Mouse (Mus musculus): ENCODE data around the gene Aldh3b1. TPM values are rescaled to one million over a fixed set of nuclear protein-coding genes. Genes with fewer than 3 reads are reported as not detected.
A peak's percentile ranks its signal among the peaks of the same experiment; 100 is the strongest.
"Not testable (repeated sequence)": the region's sequence is repeated elsewhere in the genome, so short reads cannot be mapped to it uniquely, and the experiment has no call there.

Gene Aldh3b1
- polyA plus RNA-seq, 1 experiment from 2014 or later = 2.1 TPM

DNA sequence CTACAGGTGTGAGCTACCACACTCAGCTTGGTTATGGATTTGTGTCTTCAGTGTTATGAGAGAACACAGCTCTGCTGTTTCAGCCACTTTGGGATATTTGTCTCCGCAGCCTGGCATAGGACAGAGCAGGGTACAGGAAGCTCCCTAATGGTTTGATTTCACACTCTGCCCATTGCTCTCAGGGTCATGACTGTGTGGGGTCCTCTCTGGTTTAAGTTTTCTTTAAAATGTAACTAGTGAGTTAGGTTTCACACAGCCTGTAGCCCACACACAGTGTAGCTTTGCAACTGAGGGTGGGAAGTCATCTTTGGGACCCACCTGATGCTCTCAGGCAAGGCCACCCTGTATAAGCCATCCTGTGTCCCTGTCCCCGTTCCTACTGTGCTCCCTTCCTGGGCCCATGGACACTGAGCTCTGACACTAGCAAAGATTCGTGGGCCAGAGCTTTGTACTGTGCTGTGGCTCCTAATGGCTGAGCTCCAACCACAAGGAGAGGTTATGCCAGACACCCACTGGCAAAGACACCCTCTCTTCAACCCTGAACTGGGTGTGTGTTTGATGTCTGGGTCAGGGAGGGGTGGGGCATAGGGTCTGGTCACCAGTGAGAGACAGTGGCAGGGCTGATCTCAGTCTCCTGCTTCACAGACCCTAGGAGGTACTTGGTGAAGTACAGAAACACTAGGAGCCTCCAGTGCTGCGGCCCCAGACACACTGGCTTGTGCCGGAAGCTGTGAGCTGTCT lies 27.9 kb upstream of the Aldh3b1 start:
- not testable (repeated sequence) for H3K27ac ChIP-seq, H3K36me3 ChIP-seq
- WGBS = 65% methylated on average over 5 of the region's 5 CpGs

DNA sequence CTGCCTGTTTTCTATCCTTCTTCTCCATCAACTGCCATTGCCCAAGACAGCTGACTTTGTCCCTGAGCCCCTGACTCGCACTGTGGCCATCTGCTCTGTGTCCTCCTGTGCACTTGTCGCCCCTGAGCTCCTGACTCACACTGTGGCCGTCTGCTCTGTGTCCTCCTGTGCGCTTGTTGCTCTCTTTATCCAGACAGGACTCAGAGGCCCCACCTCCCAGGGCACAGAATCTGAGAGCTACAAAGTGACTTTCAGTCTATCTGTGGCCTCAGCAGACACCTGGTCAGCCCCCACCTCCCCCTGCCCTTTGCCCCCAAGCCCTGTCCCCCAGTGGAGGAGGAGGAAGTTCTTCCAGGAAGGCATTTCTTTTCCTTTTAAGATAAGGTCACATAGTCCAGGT lies 26.2 kb upstream of the Aldh3b1 start:
- Histone ChIP-seq H3K4me3 (no peak overlapping the region), H3K9me3 (no peaks in the 10 kb centered on the region), H3K36me3 (no peaks in the 10 kb centered on the region), H3K27me3 (ENCODE audit: insufficient read depth, poor library complexity, severe bottlenecking) (0 out of 2 replicates have a peak, but pooled peaks cover 7% of the 10 kb centered on the region), H3K4me1 (peaks cover 14% of the 10 kb centered on the region), H3K27ac (0 out of 2 replicates have a peak overlapping the region, but pooled peaks have one; percentile 36)
- DNase-seq (ENCODE audit: low spot score) = no peak
- whole genome bisulfite sequencing = 26% methylated on average over 4 of the region's 4 CpGs

More for the DNA sequence above, 27.9 kb upstream of the Aldh3b1 start:
- DNase-seq (ENCODE audit: low spot score); H3K4me3 ChIP-seq; H3K9me3 ChIP-seq; H3K27me3 ChIP-seq (ENCODE audit: insufficient read depth, poor library complexity, severe bottlenecking): not testable (repeated sequence)
- H3K4me1 ChIP-seq = peaks cover 14% of the 10 kb centered on the region

DNA sequence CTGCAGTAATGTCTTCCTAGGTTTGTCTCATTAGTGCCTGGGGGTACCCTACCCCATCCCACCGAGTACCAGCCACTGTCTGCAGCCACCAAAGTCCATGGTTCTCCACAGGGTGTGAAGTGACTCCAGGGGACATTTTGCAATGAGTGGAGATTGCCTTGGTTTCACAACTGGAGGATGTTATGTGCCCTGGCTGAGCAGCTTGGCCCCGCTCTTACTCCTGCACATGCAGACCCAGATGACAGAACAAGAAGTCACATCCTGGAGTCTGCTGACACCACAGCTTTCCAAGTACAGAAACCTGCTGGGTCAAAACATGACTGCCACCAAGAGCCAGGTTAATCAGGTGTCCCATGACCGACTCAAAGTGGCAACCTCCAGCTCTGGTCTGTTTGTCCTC lies 25.4 kb upstream of the Aldh3b1 start:
- Histone ChIP-seq H3K4me3 (no peak overlapping the region), H3K4me1 (peaks cover 14% of the 10 kb centered on the region), H3K27me3 (ENCODE audit: insufficient read depth, poor library complexity, severe bottlenecking) (0 out of 2 replicates have a peak, but pooled peaks cover 7% of the 10 kb centered on the region), H3K9me3 (no peaks in the 10 kb centered on the region), H3K36me3 (no peaks in the 10 kb centered on the region), H3K27ac (no peak overlapping the region)
- WGBS = 79% methylated on average over 3 of the region's 3 CpGs
- DNase-seq (ENCODE audit: low spot score) = no peak

DNA sequence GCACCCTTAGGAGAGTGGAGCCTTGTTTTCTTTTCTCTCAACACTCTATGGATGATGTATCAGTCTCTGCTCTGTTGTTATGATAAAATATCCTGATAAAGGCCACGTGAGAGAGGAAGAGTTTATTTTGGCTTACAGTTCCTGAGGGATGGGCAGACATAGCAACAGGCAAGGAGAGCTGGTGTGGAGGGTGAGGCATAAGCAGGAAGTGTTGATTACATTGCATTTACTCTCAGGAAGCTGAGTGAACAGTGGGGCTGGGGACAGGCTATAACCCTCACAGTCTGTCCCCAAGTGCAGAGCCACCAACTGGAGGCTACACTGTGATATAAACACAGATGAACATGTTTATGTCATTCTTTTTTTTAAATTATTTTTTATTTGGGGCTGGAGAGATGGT lies 22.5 kb upstream of the Aldh3b1 start:
- H3K27me3 ChIP-seq (ENCODE audit: insufficient read depth, poor library complexity, severe bottlenecking) = peaks cover 21% of the 10 kb centered on the region; the same call in 1 of the 2 replicates
- H3K4me3 ChIP-seq = no peak overlapping the region
- WGBS = 43% methylated on average over 1 of the region's 1 CpGs
- no peaks in the 10 kb centered on the region for H3K36me3 ChIP-seq
- no peak overlapping the region for H3K27ac ChIP-seq
- peaks cover 14% of the 10 kb centered on the region for H3K4me1 ChIP-seq
- DNase-seq (ENCODE audit: low spot score) = no peak
- H3K9me3 ChIP-seq = no peaks in the 10 kb centered on the region

DNA sequence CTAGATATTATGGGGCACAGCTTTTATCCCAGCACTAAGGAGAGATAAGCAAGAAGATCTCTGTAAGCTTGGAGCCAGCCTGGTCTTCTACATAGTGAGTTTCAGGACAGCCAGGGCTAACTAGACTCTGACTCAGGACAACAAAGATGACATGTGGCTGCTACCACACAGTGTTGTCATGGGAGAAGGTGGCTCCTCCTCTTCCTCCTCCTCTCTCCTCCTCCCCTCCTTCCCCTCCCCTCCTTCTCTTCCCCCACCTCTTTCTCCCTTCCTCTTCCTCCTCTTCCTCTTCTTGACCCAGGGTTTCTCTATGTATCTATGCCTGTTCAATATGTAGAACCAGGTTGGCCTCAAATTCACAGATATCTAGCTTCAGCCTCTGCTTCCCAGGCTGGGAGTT lies 21.9 kb upstream of the Aldh3b1 start:
- no peak for DNase-seq (ENCODE audit: low spot score)
- no peaks in the 10 kb centered on the region for H3K36me3 ChIP-seq
- H3K4me3 ChIP-seq = no peak overlapping the region
- peaks cover 21% of the 10 kb centered on the region; the same call in 1 of the 2 replicates for H3K27me3 ChIP-seq (ENCODE audit: insufficient read depth, poor library complexity, severe bottlenecking)
- H3K27ac ChIP-seq = no peak overlapping the region
- no peaks in the 10 kb centered on the region for H3K9me3 ChIP-seq
- peaks cover 14% of the 10 kb centered on the region for H3K4me1 ChIP-seq

DNA sequence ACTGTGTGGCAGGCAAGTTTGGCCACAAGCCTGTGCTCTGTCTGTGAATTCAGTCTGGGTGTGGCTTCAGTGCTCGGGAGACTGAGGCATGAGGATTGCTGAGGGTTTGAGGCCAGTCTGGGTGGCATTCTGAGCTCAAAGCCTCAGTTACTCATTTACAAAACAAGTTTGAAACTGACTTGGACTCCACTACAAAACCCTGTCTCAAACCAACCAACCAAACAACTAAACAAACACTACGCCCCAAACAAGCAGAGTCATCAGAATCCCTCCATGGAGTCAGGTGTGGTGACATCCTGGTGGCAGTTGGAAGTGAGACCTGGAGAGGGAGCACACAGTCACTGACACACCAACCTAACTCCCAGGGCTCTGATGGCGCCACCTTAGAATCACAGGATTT lies 20.7 kb upstream of the Aldh3b1 start:
- DNase-seq (ENCODE audit: low spot score) = no peak
- WGBS = 74% methylated on average over 3 of the region's 3 CpGs
- H3K36me3 ChIP-seq = no peaks in the 10 kb centered on the region
- no peak overlapping the region for H3K27ac ChIP-seq
- no peaks in the 10 kb centered on the region for H3K9me3 ChIP-seq
- peaks cover 17% of the 10 kb centered on the region; the same call in 1 of the 2 replicates for H3K27me3 ChIP-seq (ENCODE audit: insufficient read depth, poor library complexity, severe bottlenecking)
- peaks cover 13% of the 10 kb centered on the region for H3K4me1 ChIP-seq
- H3K4me3 ChIP-seq = no peak overlapping the region

DNA sequence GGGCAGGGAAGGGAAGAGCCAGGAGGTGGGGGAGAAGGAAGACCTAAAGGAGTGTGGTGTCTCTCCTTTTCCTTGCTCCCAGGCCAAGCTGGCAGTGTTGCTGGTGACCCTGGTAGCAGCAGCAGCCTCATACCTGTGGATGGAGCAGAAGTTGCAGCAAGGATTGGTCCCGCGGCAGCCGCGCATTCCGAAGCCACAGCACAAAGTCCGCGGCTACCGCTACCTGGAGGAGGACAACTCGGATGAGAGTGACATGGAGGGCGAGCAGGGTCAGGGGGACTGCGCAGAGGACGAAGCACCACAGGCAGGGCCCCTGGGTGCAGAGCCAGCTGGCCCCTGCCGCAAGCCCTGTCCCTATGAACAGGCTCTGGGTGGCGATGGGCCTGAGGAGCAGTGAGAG lies 18.9 kb upstream of the Aldh3b1 start:
- Histone ChIP-seq H3K4me3 (no peak overlapping the region), H3K4me1 (peaks cover 7% of the 10 kb centered on the region), H3K36me3 (no peaks in the 10 kb centered on the region), H3K27ac (no peak overlapping the region), H3K27me3 (ENCODE audit: insufficient read depth, poor library complexity, severe bottlenecking) (peaks cover 28% of the 10 kb centered on the region), H3K9me3 (no peaks in the 10 kb centered on the region)
- no peak for DNase-seq (ENCODE audit: low spot score)
- WGBS = 63% methylated on average over 14 of the region's 14 CpGs

DNA sequence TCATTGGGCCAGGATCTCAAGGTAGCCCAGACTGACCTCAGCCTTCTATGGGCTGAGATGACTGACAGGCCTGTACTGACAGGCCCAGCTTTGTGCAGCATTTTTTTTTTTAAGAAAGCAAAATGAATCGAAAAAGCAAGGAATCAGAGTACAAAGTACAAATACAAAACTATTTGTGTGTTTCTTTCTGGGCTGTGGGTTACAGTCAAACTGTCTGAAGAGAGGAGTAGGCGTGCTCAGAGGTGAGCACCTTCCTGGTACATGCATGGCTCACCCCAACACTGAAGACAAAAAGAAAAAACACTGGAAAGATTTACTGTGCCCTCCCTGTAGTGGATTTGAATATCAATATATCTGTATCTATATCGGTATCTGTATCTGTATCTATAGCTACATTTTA lies 18.2 kb upstream of the Aldh3b1 start:
- Histone ChIP-seq H3K9me3 (no peaks in the 10 kb centered on the region), H3K4me1 (peaks cover 11% of the 10 kb centered on the region), H3K27ac (no peak overlapping the region), H3K4me3 (no peak overlapping the region), H3K36me3 (no peaks in the 10 kb centered on the region), H3K27me3 (ENCODE audit: insufficient read depth, poor library complexity, severe bottlenecking) (peaks cover 31% of the 10 kb centered on the region)
- WGBS = 68% methylated on average over 3 of the region's 3 CpGs
- no peak for DNase-seq (ENCODE audit: low spot score)

DNA sequence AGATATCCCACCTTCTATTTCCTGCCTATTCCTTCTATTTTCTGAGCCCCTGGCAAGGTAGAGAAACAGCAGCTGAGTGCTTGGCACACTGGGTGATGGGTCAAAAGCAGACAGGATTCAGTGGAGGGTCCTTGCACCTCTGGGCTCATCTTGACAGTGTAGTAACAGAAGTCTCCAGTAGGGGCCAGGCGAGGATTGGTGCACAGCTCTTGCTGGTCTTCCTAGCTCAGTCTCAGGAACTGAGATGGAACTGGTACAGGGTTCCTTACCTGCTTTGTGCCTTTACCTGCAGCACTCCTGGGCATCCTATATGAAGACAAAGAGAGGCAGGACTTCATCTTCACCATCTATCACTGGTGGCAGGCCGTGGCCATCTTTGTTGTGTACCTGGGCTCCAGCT lies 17.1 kb upstream of the Aldh3b1 start:
- Histone ChIP-seq H3K9me3 (no peaks in the 10 kb centered on the region), H3K36me3 (no peaks in the 10 kb centered on the region), H3K27ac (no peak overlapping the region), H3K4me3 (no peak overlapping the region), H3K27me3 (ENCODE audit: insufficient read depth, poor library complexity, severe bottlenecking) (peaks cover 42% of the 10 kb centered on the region), H3K4me1 (peaks cover 11% of the 10 kb centered on the region)
- DNase-seq (ENCODE audit: low spot score) = no peak
- WGBS = 9% methylated on average over 2 of the region's 2 CpGs

DNA sequence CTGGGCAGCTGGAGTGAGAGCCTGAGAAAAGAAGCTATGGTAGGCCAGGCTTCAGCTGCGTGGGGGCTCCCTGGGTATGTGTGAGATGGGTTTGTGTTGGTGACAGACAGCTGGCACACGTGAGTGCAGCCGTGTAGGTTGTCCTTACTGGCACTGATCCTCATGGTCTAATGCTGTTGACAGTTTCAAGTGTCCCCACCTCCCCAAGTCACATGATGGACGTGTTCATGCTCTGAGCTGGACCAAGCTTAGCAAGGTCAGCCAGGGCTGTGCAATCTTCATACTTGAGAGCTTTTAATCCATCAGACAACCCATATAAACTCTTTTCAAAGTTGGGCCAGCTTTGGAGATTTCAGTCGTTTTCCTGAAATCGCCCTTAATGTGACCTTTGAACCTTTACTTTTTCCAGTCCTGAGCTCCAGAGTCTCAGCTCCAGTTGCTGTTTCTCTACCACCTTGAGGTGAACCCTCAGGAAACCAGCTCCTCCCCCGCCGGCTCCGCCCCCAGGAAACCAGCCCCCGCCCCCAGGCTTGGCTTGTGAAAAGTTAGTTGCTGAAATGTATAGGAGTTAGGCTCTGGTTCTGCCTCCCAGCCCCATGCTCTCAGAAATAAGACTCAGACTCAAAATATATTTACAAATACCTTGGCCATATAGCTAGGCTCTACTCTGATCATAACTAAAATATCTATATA lies 16.4 kb upstream of the Aldh3b1 start:
- 24% methylated on average over 10 of the region's 10 CpGs for WGBS
- Histone ChIP-seq H3K4me3 (no peak overlapping the region), H3K4me1 (peaks cover 11% of the 10 kb centered on the region), H3K27me3 (ENCODE audit: insufficient read depth, poor library complexity, severe bottlenecking) (peaks cover 45% of the 10 kb centered on the region), H3K36me3 (no peaks in the 10 kb centered on the region), H3K27ac (no peak overlapping the region), H3K9me3 (no peaks in the 10 kb centered on the region)
- no peak for DNase-seq (ENCODE audit: low spot score)

DNA sequence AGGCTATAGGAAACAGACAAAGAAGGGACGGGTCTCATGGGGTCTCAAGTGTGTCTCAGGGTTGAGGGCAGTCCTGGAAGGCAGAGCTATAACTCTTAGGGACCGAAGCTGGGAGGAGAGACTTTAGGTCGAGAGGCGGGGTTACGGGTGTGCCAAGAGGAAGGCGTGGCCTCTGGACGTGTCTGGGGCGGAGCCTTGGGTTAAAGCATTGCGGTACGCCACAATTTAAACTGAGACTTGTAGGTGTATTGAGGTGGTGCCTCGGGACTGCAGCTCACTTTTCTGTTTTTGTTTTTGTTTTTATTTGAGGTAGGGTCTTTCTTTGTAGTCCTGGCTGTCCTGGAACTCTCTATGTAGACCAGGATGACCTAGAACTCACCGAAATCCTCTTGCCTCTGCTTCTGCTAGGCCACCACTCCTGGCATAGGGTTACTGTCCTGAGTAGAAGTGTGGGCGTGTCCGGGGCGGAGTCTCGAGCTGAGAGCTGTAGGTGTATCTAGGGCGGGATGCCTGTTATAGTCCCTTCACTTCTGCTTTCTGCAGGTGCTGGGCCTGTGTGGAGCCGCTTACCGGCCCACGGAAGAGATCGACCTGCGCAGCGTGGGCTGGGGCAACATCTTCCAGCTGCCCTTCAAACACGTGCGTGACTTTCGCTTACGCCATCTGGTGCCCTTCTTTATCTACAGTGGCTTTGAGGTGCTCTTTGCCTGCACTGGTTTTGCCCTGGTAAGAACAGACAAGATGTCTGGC lies 13.6 kb upstream of the Aldh3b1 start:
- WGBS = 17% methylated on average over 27 of the region's 27 CpGs
- Histone ChIP-seq H3K4me3 (peak overlapping the region; percentile 13), H3K27ac (no peak overlapping the region), H3K36me3 (no peaks in the 10 kb centered on the region), H3K4me1 (peaks cover 11% of the 10 kb centered on the region), H3K9me3 (no peaks in the 10 kb centered on the region), H3K27me3 (ENCODE audit: insufficient read depth, poor library complexity, severe bottlenecking) (peaks cover 36% of the 10 kb centered on the region)
- DNase-seq (ENCODE audit: low spot score) = no peak

DNA sequence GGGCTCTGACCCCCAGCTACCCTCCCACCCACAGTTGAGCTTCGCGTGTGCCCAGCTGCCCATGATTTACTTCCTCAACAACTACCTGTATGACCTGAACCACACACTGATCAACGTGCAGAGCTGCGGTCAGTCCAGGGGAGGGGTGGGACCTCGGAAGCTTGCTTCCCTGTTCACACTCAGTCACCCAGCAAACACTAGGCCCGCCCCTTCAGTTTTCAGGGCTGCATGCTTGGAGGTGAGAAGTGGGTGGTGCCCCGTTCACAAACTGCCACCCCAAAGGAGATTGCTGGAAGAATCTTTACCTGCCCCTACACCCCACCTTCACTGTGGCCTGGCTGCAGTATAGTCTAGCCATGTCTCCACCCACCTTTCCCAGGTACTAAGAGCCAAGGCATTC lies 12.7 kb upstream of the Aldh3b1 start:
- 74% methylated on average over 7 of the region's 7 CpGs for WGBS
- no peak for DNase-seq (ENCODE audit: low spot score)

More for the DNA sequence above, 12.7 kb upstream of the Aldh3b1 start:
- Histone ChIP-seq H3K27me3 (ENCODE audit: insufficient read depth, poor library complexity, severe bottlenecking) (peaks cover 29% of the 10 kb centered on the region), H3K4me1 (peaks cover 11% of the 10 kb centered on the region), H3K27ac (no peak overlapping the region), H3K9me3 (no peaks in the 10 kb centered on the region), H3K4me3 (no peak overlapping the region), H3K36me3 (no peaks in the 10 kb centered on the region)
